Mouse (Mus musculus) gastrocnemius, postnatal 10 days (tissue): ENCODE measurements around the gene Ptprd. TPM values are rescaled to one million over a fixed set of nuclear protein-coding genes. Genes with fewer than 3 reads are reported as not detected.

Experiments
- DNase-seq: peaks from one replicate; pipeline ENCODE4 v3.0.0; 2021; ENCODE audit warnings: mixed read lengths
- total RNA-seq, 2 experiments: library from RNA; stranded (reverse); gene quantifications; 2 replicates each; pipeline ENCODE4 v1.2.3; 2021

The Ptprd gene
- total RNA-seq, 2 experiments from 2014 or later = 43.3 to 53.4 TPM

GRCm38 (mm10) chr4:77555841-77556240 lies 655.9 kb downstream of the Ptprd start:
- no peak for DNase-seq

DNA sequence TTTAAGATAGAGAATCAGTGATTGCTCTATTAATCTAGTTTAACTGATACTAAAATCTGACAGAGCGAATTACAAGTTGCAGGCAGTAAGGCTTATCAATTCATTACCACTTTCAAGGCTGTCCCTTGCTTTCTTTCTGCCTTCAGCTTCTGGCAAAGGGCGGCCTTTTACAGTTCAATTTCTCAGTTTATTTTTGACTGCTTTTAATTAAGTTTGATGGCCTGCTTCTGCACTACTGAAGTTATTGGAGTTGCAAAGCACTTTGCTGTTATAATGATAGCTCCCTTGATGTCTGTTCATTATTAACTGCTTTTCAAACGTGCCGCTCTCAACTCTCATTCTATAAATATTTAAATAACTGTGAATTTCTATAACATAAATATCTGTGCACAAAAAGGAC lies 673.9 kb downstream of the Ptprd start:
- DNase-seq = no peak

GRCm38 (mm10) chr4:77537336-77537735 lies 674.4 kb downstream of the Ptprd start:
- no peak for DNase-seq

DNA sequence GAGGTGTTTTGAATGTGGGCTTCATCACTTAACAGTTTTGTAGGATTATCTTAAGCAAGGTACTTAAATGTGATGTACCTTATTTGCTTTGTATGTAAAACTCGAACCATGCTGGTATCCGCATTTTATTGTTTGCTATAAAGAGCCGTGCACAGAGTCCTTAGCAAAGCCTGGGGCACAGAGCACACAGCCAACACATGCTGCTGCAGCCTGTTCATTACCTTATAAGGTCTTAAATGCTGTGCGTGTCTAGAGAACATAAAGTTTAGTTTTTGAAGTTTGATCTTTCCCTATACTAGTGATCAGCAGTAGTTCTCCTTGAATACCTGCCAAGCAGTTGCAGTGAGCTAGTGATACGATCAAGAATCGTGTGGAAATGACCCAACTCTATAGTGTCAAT lies 676.2 kb downstream of the Ptprd start:
- DNase-seq = no peak

GRCm38 (mm10) chr4:77534553-77534952 lies 677.2 kb downstream of the Ptprd start:
- no peak for DNase-seq

- no peak for DNase-seq
Measured at GRCm38 (mm10) chr4:77519166-77519565, 692.6 kb downstream of the Ptprd start.

DNA sequence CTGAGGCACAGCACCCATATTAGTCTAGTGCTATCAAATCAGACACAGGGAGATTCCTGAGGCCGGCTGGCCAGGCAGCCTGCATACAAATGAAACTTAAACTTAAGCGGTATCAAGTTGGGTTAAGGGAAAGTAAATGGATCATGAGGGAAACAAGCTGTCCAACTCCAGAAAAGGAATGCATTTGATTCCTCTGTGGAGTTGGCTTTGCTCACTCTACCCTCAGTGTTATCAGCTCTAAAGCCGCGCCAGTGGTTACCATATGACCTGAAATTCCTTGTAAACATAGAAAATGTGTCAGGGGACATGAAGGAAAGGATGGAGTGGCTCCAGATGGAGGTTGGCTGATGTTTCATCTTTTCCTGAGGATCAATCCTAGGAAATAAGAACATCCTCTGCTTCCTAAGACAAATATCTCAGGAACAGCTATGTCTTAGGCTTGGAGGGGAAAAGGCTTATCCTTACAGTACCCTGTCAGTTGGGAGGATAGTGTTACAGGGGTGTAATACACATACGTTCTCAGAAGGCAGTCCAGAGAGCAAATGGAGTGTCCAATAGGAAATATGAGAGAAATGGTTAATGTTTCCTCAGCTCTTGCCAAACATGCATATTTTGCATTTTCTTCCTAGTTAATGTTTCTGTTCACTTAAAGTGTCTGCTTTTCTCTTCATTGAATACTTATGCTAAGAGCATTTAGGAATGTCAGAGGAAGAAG lies 697.7 kb downstream of the Ptprd start:
- no peak for DNase-seq

- no peak for DNase-seq
Measured at GRCm38 (mm10) chr4:77513041-77513440, 698.7 kb downstream of the Ptprd start.

DNA sequence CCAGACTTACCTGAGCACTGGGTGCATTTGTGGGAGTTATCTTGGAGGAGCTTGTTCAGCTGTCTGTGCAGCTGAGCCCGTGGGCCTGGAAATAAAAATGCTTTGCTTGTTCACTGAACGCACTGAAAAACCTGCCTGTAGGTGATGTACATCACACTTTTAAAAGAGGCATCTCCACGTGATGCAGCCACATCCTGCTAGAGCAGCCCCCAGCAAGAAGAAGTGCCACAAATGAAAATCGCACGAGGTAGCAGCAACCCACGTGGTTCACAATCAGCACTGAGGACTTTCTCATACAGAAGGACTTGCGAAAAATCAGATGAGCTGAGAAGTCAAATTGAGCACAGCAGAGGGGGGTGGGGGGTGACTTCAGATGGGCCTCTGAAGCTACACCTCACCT lies 757.7 kb downstream of the Ptprd start:
- DNase-seq = no peak

GRCm38 (mm10) chr4:77399146-77399545 lies 812.6 kb downstream of the Ptprd start:
- DNase-seq = no peak

GRCm38 (mm10) chr4:77361728-77362127 lies 850.0 kb downstream of the Ptprd start:
- DNase-seq = no peak

- DNase-seq = no peak
Measured at GRCm38 (mm10) chr4:77327198-77327597, 884.6 kb downstream of the Ptprd start.

GRCm38 (mm10) chr4:77317060-77317680 lies 894.6 kb downstream of the Ptprd start:
- DNase-seq = no peak

DNA sequence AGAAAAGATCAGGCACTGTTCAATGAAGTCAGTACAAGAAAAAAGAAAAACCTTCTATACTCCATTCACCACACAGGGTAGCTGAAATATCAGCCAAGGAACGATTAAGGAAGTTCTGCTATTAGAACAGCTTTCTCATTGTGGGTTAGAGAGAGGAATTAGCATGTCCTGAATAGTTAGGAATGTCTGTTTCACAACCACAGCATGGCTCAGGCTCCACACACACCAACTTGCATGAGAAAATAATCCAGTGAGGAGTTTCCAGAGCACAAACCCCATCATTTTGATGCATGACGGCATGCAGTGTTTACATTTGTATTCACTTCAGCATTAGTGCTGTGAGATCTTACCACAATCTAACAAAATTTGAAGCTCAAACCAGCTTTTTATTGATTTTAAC lies 895.1 kb downstream of the Ptprd start:
- DNase-seq = no peak

- no peak for DNase-seq
Measured at GRCm38 (mm10) chr4:77310127-77310788, 901.5 kb downstream of the Ptprd start.

DNA sequence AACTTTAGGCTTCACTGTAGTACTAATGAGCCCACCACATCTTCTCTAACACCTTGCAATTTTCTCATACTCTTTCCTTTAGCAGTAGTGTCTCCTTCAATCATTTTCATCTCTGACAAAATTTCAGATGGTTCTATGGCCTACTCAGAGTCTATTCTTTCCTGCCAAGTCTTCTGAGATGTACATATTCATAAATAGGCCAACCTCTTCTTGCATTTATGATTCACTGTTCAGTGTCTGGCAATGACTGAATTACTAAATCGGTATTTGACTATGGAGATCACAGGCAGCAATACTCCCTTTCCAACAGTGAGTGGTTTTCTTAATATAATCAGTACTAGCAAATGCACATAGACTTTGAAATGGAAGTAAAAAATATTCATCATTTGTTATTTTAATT lies 928.3 kb downstream of the Ptprd start:
- no peak for DNase-seq

- no peak for DNase-seq
Measured at GRCm38 (mm10) chr4:77277913-77278312, 933.8 kb downstream of the Ptprd start.

DNA sequence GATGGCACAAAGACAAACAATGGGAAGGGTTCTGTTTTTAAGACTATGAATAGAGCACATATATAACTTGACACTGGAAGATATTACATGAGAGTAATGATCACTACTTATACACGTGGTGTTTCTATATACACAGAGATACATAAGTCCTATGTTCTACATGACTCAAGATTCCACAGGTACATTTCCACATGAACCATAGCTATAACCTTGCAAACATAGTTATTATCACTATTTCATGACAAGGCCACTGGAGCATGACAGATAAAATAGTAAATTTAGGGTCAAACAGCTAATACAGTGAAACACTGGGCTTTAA lies 951.8 kb downstream of the Ptprd start:
- DNase-seq = no peak

- no peak for DNase-seq
Measured at GRCm38 (mm10) chr4:77259250-77259971, 952.4 kb downstream of the Ptprd start.

DNA sequence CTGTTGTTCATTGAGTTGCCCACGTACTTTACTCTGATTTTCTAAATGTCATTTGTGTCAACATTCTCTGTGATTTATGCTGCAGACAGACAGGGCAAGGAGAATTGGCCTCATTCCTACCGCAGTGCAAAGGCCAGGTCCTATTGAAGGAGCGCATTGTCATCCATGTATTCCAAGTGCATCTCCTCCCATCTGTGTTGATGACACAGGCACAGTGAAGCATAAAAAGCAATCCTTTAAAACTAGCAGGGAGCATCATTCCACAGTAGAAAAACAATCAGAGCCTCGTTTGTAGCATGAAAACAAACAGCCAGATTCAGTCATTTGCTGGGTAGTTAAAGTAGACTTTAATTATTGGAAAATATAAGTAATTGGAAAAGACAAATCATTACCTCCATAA lies 960.6 kb downstream of the Ptprd start:
- no peak for DNase-seq

GRCm38 (mm10) chr4:77249801-77250200 lies 962.0 kb downstream of the Ptprd start:
- DNase-seq = no peak

GRCm38 (mm10) chr4:77248918-77249317 lies 962.8 kb downstream of the Ptprd start:
- DNase-seq = no peak

DNA sequence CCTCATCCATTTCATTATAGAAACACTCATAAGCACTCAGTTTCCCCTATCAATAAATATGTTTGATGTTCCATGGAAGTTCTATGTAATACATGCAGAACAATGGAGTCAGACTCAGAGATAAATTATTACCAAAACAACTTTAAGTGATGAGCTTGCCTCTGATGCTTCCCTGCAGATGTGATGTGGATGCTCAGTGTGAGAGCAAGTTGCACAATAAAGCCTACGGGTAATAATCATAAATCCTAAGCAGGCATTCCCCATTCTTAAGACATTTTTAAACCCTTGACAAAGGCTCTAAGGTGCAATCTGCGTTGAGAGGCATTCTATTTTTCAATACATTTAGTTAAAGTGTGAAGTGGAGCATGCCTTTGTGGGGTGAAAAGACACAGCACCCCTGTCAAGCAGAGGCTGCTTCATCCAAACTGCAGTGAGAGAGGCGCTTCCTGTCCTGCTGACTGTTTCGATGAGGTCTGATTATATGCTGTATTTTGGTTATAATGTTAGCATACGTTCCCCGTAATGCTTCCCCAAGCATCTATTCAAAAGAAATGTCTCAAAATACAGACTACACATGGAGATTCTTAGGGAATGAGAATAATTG lies 969.8 kb downstream of the Ptprd start:
- no peak for DNase-seq
